Mouse (Mus musculus) heart, embryonic 16.5 days (tissue): ENCODE results near the gene Esyt1. TPM values are rescaled to one million over a fixed set of nuclear protein-coding genes. Genes with fewer than 3 reads are reported as not detected.
"Not testable (repeated sequence)": the region's sequence is repeated elsewhere in the genome, so short reads cannot be mapped to it uniquely, and the experiment has no call there.

ENCODE experiments used
- ATAC-seq: fragments of 200-750 bp; cut with Nextera tagmentation; replicated peaks from 2 replicates; pipeline ENCODE4 v1.8.0; 2017; ENCODE audit warnings: moderate number of reproducible peaks; ENCODE audit not compliant: insufficient read depth, low FRiP score; ENCODE audit errors: extremely low read depth
- H3K27ac ChIP-seq: fragments of 300-500 bp; sonication (generic); 2 replicates; pipeline ENCODE4 v1.5.1; 2014; ENCODE audit warnings: mild to moderate bottlenecking, low read length, control low read depth, moderate library complexity
- H3K27me3 ChIP-seq: fragments of 300-500 bp; sonication (generic); 2 replicates; pipeline ENCODE4 v1.6.1; 2014; ENCODE audit warnings: low read length, mixed read lengths; ENCODE audit not compliant: control insufficient read depth, insufficient read depth
- H3K36me3 ChIP-seq: fragments of 300-500 bp; sonication (generic); 2 replicates; pipeline ENCODE4 v1.6.1; 2014; ENCODE audit not compliant: control insufficient read depth, insufficient read depth
- H3K4me1 ChIP-seq: fragments of 300-500 bp; sonication (generic); 2 replicates; pipeline ENCODE4 v1.6.1; 2014; ENCODE audit warnings: low read length, mixed read lengths; ENCODE audit not compliant: control insufficient read depth, insufficient read depth
- H3K4me2 ChIP-seq: fragments of 300-500 bp; sonication (generic); 2 replicates; pipeline ENCODE4 v1.6.1; 2014; ENCODE audit warnings: low read depth, mild to moderate bottlenecking, control low read depth, low read length
- H3K4me3 ChIP-seq: fragments of 300-500 bp; sonication (generic); 2 replicates; pipeline ENCODE4 v1.5.1; 2014; ENCODE audit warnings: mild to moderate bottlenecking, control low read depth, low read length
- H3K9ac ChIP-seq: fragments of 300-500 bp; sonication (generic); 2 replicates; pipeline ENCODE4 v1.6.1; 2014; ENCODE audit warnings: low read length, control low read depth
- H3K9me3 ChIP-seq: fragments of 300-500 bp; sonication (generic); replicated peaks from 2 replicates; pipeline ENCODE4 v1.6.1; 2016; ENCODE audit warnings: low read length; ENCODE audit not compliant: control insufficient read depth
- WGBS: fragments of 180-500 bp; shearing (Covaris S2); extraction: QIAGEN DNeasy Blood & Tissue Kit; methylation state at CpG from one replicate; pipeline ENCODE4 v1.1.7; 2014; 5-methylcytosine and 5-hydroxymethylcytosine counted together
- polyA plus RNA-seq: library from polyadenylated mRNA; unstranded; fragments of >200 nt; fragmentation: Nextera tagmentation; extraction: Ambion mirVana; gene quantifications from 2 replicates; pipeline ENCODE4 v1.2.1, GENCODE M21; 2015

Esyt1 gene
- polyA plus RNA-seq, 1 experiment from 2014 or later, result 22.5 TPM

DNA sequence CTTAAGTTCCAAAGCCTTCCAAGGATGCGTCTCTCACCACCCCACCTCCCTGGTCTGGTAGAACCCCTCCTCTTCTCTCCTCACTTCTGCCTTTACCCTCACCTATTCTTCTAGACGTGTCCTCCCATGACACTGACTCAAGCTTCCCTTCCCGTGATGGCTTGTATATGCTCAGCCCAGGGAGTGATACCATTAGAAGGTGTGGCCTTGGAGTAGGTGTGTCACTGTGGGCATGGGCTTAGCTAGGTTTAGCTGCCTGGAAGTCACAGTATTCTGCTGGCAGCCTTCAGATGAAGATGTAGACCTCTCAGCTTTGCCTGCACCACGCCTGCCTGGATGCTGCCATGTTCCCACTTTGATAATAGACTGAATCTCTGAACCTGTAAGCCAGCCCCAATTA lies 10.6 kb downstream of the Esyt1 start:
- 87% methylated on average over 4 of the region's 4 CpGs for WGBS
- no peaks in the 10 kb centered on the region for H3K4me1 ChIP-seq
- H3K9ac ChIP-seq, result no peak overlapping the region
- peaks cover 40% of the 10 kb centered on the region for H3K36me3 ChIP-seq
- H3K27me3 ChIP-seq, result no peaks in the 10 kb centered on the region
- no peak overlapping the region for H3K27ac ChIP-seq
- no peak overlapping the region for H3K4me2 ChIP-seq
- H3K4me3 ChIP-seq, result no peak overlapping the region
- no peak for ATAC-seq
- H3K9me3 ChIP-seq, result no peaks in the 10 kb centered on the region

DNA sequence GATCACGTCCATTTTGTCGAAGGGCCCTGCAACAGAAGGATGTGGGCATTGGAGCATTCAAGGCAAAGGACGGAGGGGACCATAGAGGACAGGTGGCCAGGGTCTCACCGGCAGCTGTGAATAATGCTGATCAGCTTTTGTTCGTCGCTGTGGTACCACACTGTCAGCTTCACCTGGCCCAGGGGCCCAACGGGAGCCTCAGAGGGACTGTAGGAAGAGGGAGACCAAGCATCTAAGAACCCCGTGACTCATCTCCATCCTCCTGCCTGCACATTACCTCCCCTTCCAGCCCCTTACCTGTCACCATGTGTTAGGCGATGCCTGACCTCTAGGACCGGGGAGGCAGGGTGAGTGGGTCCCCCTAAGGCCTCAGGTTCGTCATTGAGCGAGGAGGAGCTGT lies 13.9 kb downstream of the Esyt1 start:
- Histone ChIP-seq H3K36me3 (peaks cover 27% of the 10 kb centered on the region), H3K4me3 (no peak overlapping the region), H3K4me1 (no peaks in the 10 kb centered on the region), H3K9me3 (no peaks in the 10 kb centered on the region), H3K27me3 (no peaks in the 10 kb centered on the region), H3K9ac (no peak overlapping the region), H3K27ac (no peak overlapping the region), H3K4me2 (no peak overlapping the region)
- WGBS, result 84% methylated on average over 12 of the region's 12 CpGs
- ATAC-seq, result no peak

- Histone ChIP-seq H3K27ac (no peak overlapping the region), H3K9ac (no peak overlapping the region), H3K27me3 (no peaks in the 10 kb centered on the region), H3K4me1 (no peaks in the 10 kb centered on the region), H3K36me3 (peaks cover 21% of the 10 kb centered on the region), H3K9me3 (no peaks in the 10 kb centered on the region), H3K4me3 (no peak overlapping the region), H3K4me2 (no peak overlapping the region)
- 84% methylated on average over 9 of the region's 9 CpGs for WGBS
- no peak for ATAC-seq
Observed at GRCm38 (mm10) chr10:128511189-128511588, 14.5 kb downstream of the Esyt1 start.

DNA sequence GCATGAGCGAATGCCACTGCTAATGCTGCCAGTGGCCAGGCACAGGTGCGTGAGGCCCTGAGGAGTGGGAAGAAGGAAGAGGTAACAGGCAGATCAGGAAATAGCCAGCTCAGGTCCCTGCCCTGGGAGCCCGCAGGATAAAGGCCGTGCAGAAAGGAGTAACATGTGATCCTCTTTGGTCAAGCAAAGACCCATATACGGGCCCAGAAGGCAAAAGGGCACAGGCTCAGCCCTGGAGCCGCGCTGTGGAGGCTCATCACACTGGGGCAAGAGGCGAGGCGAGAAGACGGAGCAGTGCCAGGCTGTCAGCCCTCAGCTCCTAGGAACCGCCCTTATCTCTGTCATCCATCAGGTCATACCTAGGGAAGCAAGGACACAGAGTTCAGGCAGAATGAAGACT lies 15.4 kb downstream of the Esyt1 start:
- no peaks in the 10 kb centered on the region; the same call in 1 of the 2 replicates for H3K4me1 ChIP-seq
- no peaks in the 10 kb centered on the region for H3K27me3 ChIP-seq
- WGBS, result 81% methylated on average over 11 of the region's 11 CpGs
- no peak overlapping the region for H3K27ac ChIP-seq
- no peak overlapping the region for H3K9ac ChIP-seq
- peaks cover 13% of the 10 kb centered on the region for H3K36me3 ChIP-seq
- ATAC-seq, result no peak
- H3K4me2 ChIP-seq, result no peak overlapping the region
- no peaks in the 10 kb centered on the region for H3K9me3 ChIP-seq
- no peak overlapping the region for H3K4me3 ChIP-seq

DNA sequence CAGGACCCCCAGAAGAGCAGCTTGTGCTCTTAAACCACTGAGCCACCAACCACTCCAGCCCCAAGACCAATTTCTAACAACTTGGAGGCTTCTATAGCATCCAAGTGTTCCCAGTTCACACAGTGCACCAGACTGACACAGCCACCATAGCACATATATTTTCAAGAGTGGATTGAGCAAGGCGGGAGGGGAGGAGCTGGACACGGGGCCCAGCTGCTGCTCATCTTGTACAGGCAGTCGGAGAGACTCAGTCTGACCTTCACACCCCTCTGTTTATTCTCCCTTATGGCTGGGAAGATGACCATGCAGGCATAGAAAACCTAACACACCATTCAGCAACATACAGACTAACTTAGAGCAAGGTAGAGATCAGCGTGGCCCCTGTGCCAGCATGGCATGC lies 15.8 kb downstream of the Esyt1 start:
- H3K27ac ChIP-seq, result no peak overlapping the region
- no peak overlapping the region for H3K9ac ChIP-seq
- H3K9me3 ChIP-seq, result no peaks in the 10 kb centered on the region
- no peaks in the 10 kb centered on the region for H3K27me3 ChIP-seq
- peaks cover 3% of the 10 kb centered on the region for H3K4me1 ChIP-seq
- peaks cover 10% of the 10 kb centered on the region; the same call in 1 of the 2 replicates for H3K36me3 ChIP-seq
- no peak for ATAC-seq
- H3K4me3 ChIP-seq, result no peak overlapping the region
- WGBS, result 77% methylated on average over 4 of the region's 4 CpGs
- no peak overlapping the region for H3K4me2 ChIP-seq

GRCm38 (mm10) chr10:128509203-128509602 lies 16.5 kb downstream of the Esyt1 start:
- 86% methylated on average over 9 of the region's 9 CpGs for WGBS
- H3K36me3 ChIP-seq, result peaks cover 10% of the 10 kb centered on the region; the same call in 1 of the 2 replicates

DNA sequence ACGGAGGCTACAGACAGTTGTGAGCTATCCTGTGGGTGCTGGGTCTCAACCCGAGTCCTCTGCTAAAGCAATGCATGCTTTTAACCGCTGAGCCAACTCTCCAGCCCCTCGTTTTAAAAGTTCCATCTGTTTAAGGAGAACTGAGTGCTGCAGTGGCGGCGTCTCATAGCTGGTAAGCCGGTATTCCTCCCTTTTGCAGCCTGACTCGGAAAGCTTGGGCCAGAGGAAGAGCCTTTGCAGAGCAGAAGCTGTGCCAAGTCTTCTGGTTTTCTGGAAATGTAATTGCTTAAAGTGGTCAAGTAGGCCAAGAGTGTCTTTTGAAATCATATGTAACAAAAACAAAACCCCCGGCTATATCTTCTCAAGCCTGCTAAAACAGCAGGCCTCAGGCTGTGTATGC lies 17.4 kb downstream of the Esyt1 start:
- Histone ChIP-seq H3K4me3 (no peak overlapping the region), H3K4me1 (peaks cover 12% of the 10 kb centered on the region), H3K27ac (no peak overlapping the region), H3K36me3 (peaks cover 7% of the 10 kb centered on the region; the same call in 1 of the 2 replicates), H3K9ac (no peak overlapping the region), H3K27me3 (no peaks in the 10 kb centered on the region), H3K4me2 (no peak overlapping the region), H3K9me3 (no peaks in the 10 kb centered on the region)
- WGBS, result 72% methylated on average over 9 of the region's 9 CpGs
- no peak for ATAC-seq

More at GRCm38 (mm10) chr10:128509203-128509602, 16.5 kb downstream of the Esyt1 start:
- no peaks in the 10 kb centered on the region for H3K9me3 ChIP-seq
- H3K4me1 ChIP-seq, result peaks cover 9% of the 10 kb centered on the region
- ATAC-seq, result no peak
- H3K27ac ChIP-seq, result no peak overlapping the region
- no peaks in the 10 kb centered on the region for H3K27me3 ChIP-seq
- no peak overlapping the region for H3K4me2 ChIP-seq
- H3K4me3 ChIP-seq, result no peak overlapping the region
- no peak overlapping the region for H3K9ac ChIP-seq

GRCm38 (mm10) chr10:128505974-128506373 lies 19.7 kb downstream of the Esyt1 start:
- 94% methylated on average over 14 of the region's 14 CpGs for WGBS

GRCm38 (mm10) chr10:128505371-128505667 lies 20.4 kb downstream of the Esyt1 start:
- not testable (repeated sequence) for H3K27ac ChIP-seq, H3K27me3 ChIP-seq, ATAC-seq, H3K9me3 ChIP-seq, H3K9ac ChIP-seq, H3K4me3 ChIP-seq, H3K4me2 ChIP-seq, H3K36me3 ChIP-seq
- 72% methylated on average over 5 of the region's 5 CpGs for WGBS
- H3K4me1 ChIP-seq, result peaks cover 12% of the 10 kb centered on the region

More at GRCm38 (mm10) chr10:128505974-128506373, 19.7 kb downstream of the Esyt1 start:
- no peak overlapping the region for H3K9ac ChIP-seq
- no peaks in the 10 kb centered on the region for H3K9me3 ChIP-seq
- no peak overlapping the region for H3K27ac ChIP-seq
- peaks cover 3% of the 10 kb centered on the region; the same call in 1 of the 2 replicates for H3K36me3 ChIP-seq
- no peak overlapping the region for H3K4me3 ChIP-seq
- ATAC-seq, result no peak
- H3K4me2 ChIP-seq, result no peak overlapping the region
- H3K27me3 ChIP-seq, result no peaks in the 10 kb centered on the region
- H3K4me1 ChIP-seq, result peaks cover 12% of the 10 kb centered on the region
